Mouse (Mus musculus) right cerebral cortex, postnatal 10 days (tissue): Measurements from ENCODE around the gene Ssbp2.
A peak's percentile ranks its signal among the peaks of the same experiment; 100 is the strongest.

Experiments
- DNase-seq, 2 experiments: peaks; one replicate each; pipeline ENCODE4 v3.0.0; 2021; ENCODE audit warnings: low spot score in 2 of 2

Ssbp2 gene

GRCm38 (mm10) chr13:91461299-91461698 is 1.2 kb downstream of the Ssbp2 start:
- DNase-seq: no peak

GRCm38 (mm10) chr13:91461711-91462351 is 1.7 kb downstream of the Ssbp2 start:
- peak; percentile 56 to 57 for DNase-seq

- DNase-seq: no peak
These were observed 2.3 kb downstream of the Ssbp2 start for GRCm38 (mm10) chr13:91462395-91462794.

- peak; percentile 55 to 58 for DNase-seq
These were observed 2.9 kb downstream of the Ssbp2 start for GRCm38 (mm10) chr13:91462893-91463481.

- DNase-seq: no peak
These were observed 5.1 kb downstream of the Ssbp2 start for GRCm38 (mm10) chr13:91465002-91465715.

GRCm38 (mm10) chr13:91471566-91471965 is 11.5 kb downstream of the Ssbp2 start:
- DNase-seq: no peak

- no peak for DNase-seq
These were observed 11.9 kb downstream of the Ssbp2 start for GRCm38 (mm10) chr13:91471980-91472379.

GRCm38 (mm10) chr13:91473527-91473926 is 13.4 kb downstream of the Ssbp2 start:
- DNase-seq: no peak

GRCm38 (mm10) chr13:91474027-91474426 is 13.9 kb downstream of the Ssbp2 start:
- DNase-seq: no peak

GRCm38 (mm10) chr13:91475888-91476287 is 15.8 kb downstream of the Ssbp2 start:
- no peak for DNase-seq

- DNase-seq: no peak
These were observed 16.6 kb downstream of the Ssbp2 start for GRCm38 (mm10) chr13:91476596-91477100.

- peak; percentile 75 to 79 for DNase-seq
These were observed 17.9 kb downstream of the Ssbp2 start for GRCm38 (mm10) chr13:91478011-91478410.

- no peak for DNase-seq
These were observed 24.2 kb downstream of the Ssbp2 start for GRCm38 (mm10) chr13:91484303-91484702.

GRCm38 (mm10) chr13:91492133-91492532 is 32.0 kb downstream of the Ssbp2 start:
- no peak for DNase-seq

GRCm38 (mm10) chr13:91497055-91497454 is 37.0 kb downstream of the Ssbp2 start:
- DNase-seq: no peak

- no peak for DNase-seq
These were observed 41.7 kb downstream of the Ssbp2 start for GRCm38 (mm10) chr13:91501735-91502134.

- no peak for DNase-seq
These were observed 42.7 kb downstream of the Ssbp2 start for GRCm38 (mm10) chr13:91502642-91503373.

GRCm38 (mm10) chr13:91508991-91509390 is 48.9 kb downstream of the Ssbp2 start:
- no peak for DNase-seq

GRCm38 (mm10) chr13:91509467-91509866 is 49.4 kb downstream of the Ssbp2 start:
- DNase-seq: no peak

GRCm38 (mm10) chr13:91514979-91515378 is 54.9 kb downstream of the Ssbp2 start:
- DNase-seq: no peak

GRCm38 (mm10) chr13:91520073-91520750 is 60.1 kb downstream of the Ssbp2 start:
- no peak for DNase-seq

- no peak for DNase-seq
These were observed 60.9 kb downstream of the Ssbp2 start for GRCm38 (mm10) chr13:91520968-91521367.
